Mouse (Mus musculus): ENCODE results near the gene Pex16.

DNA sequence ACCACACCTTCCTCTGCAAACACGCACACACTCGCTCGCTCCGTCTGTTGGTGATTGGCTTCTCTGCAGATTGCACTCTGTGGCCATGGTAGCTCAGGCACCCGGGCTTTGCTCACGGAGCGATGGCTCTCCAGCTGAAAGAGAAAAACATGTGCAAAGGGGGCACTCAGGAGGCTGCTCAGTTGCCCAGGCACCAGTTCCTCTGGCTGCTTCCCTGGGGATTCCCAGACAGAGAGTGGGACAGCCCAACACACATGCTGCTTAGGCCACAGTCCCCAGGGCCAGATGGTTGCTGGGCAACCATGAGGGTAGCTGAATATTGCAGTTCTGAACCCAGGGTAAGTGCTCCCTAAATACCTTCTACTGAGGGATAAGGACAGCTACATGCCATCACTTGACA, 31.2 kb downstream of the Pex16 start:
- TF ChIP-seq GATA1 (IDR thresholded peaks at IDR 0.05; ENCODE audit: borderline replicate concordance, low read length) (no peak), FLI1 (IDR thresholded peaks at IDR 0.05; ENCODE audit: low read length) (no peak)

All from megakaryocyte, embryonic 14.5 days (primary cell).